Mouse (Mus musculus): ENCODE data around the gene Vangl2. TPM values are rescaled to one million over a fixed set of nuclear protein-coding genes. Genes with fewer than 3 reads are reported as not detected.

Vangl2 gene
- polyA plus RNA-seq, 2 experiments: 0.69 to 0.73 TPM

DNA sequence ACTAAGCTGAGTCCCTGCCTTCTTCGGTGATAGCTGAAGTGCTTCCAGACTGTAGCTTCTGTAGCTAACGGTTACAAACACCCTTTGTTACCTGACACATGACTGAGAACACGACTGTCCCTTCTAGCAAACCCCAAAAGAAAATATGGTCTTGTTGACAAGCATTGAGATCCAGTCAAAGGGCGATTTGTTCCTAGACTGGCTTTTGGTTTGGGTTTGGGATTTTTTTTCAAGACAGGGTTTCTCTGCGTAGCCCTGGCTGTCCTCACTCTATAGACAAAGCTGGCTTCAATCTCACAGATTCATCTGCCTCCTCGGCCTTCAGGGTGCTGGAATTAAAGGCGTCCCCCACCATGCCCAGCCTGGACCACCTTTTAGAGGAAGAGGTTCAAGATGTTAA lies 31.5 kb downstream of the Vangl2 start:
- ATAC-seq (ENCODE audit: insufficient read depth) (no peak), DNase-seq (ENCODE audit: low read depth in 3 of 3, low spot score in 3 of 3) (no peak)
- Histone ChIP-seq H3K9ac (replicated peaks) (no peak overlapping the region), H3K36me3 (replicated peaks; ENCODE audit: control insufficient read depth, insufficient read depth, low read depth) (no peaks in the 10 kb centered on the region), H3K27me3 (ENCODE audit: control insufficient read depth, insufficient read depth, low read length) (no peaks in the 10 kb centered on the region), H3K9me3 (ENCODE audit: control insufficient read depth, low read length) (no peaks in the 10 kb centered on the region), H3K4me2 (ENCODE audit: low read depth) (no peak overlapping the region), H3K4me1 (replicated peaks; ENCODE audit: control insufficient read depth in 2 of 2, insufficient read depth in 2 of 2, low read length in 1 of 2) (peaks cover 0 to 5% of the 10 kb centered on the region in 2 experiments; a peak in 2 of 4 replicates), H3K27ac (no peak overlapping the region), H3K4me3 (ENCODE audit: insufficient read depth in 1 of 2, low read depth in 2 of 2, low read length in 2 of 2) (no peak overlapping the region)
- TF ChIP-seq EP300 (IDR thresholded peaks at IDR 0.05; ENCODE audit: low read depth) (no peak), CTCF (IDR thresholded peaks at IDR 0.05; ENCODE audit: low read depth) (no peak)
- whole genome bisulfite sequencing (ENCODE audit: insufficient replicate concordance): 60% methylated on average over 7 of the region's 7 CpGs

DNA sequence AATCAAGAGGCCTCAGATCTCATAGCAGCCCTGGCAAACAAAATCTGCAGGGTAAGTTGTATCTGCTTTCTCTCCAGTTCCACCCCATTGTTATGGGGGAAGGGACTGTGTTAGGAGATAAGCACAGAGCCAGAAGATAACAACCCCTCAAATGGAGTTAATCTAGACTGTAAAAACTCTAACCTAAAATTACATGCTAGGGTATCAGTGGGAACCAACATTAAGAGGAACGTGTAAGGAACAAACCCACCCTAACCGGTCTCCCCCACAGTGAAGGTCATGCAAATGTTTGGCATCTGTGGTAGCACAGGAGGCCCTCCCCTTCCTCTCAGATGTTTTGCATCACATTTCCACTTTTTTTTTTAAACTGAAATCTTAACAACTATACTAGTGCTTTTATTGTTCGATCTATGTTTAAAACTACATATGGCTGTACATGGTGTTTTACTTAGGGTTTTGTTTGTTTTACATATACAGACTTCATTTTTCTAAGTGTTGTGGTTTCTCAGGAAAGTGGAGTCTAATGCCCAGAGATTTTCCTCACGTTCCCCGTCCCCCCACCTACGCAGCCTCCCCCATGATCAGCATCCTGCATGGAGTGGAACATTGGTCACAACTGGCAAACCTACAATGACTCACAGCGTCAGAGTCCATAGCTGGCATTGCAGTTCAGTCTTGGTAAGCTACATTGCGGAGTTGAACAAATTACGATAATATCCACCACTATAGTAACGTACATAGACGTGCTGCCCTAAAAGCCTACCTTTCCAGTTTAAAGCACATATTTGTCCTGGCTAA lies 33.1 kb downstream of the Vangl2 start:
- DNase-seq (ENCODE audit: low read depth in 3 of 3, low spot score in 3 of 3) (no peak), ATAC-seq (ENCODE audit: insufficient read depth) (peak; percentile 28; the same call in 1 of the 2 replicates)
- WGBS (ENCODE audit: insufficient replicate concordance): 60% methylated on average over 11 of the region's 11 CpGs
- no peak overlapping the region for H3K4me2 ChIP-seq (ENCODE audit: low read depth)
- no peak overlapping the region for H3K4me3 ChIP-seq (ENCODE audit: insufficient read depth in 1 of 2, low read depth in 2 of 2, low read length in 2 of 2)
- H3K4me1 ChIP-seq (replicated peaks; ENCODE audit: control insufficient read depth in 2 of 2, insufficient read depth in 2 of 2, low read length in 1 of 2): peaks cover 0 to 5% of the 10 kb centered on the region in 2 experiments; a peak in 2 of 4 replicates
- no peaks in the 10 kb centered on the region for H3K27me3 ChIP-seq (ENCODE audit: control insufficient read depth, insufficient read depth, low read length)
- no peak overlapping the region for H3K27ac ChIP-seq
- TF ChIP-seq CTCF (IDR thresholded peaks at IDR 0.05; ENCODE audit: low read depth): no peak
- no peak for TF ChIP-seq EP300 (IDR thresholded peaks at IDR 0.05; ENCODE audit: low read depth)
- no peaks in the 10 kb centered on the region for H3K36me3 ChIP-seq (replicated peaks; ENCODE audit: control insufficient read depth, insufficient read depth, low read depth)
- H3K9me3 ChIP-seq (ENCODE audit: control insufficient read depth, low read length): no peaks in the 10 kb centered on the region
- H3K9ac ChIP-seq (replicated peaks): no peak overlapping the region

DNA sequence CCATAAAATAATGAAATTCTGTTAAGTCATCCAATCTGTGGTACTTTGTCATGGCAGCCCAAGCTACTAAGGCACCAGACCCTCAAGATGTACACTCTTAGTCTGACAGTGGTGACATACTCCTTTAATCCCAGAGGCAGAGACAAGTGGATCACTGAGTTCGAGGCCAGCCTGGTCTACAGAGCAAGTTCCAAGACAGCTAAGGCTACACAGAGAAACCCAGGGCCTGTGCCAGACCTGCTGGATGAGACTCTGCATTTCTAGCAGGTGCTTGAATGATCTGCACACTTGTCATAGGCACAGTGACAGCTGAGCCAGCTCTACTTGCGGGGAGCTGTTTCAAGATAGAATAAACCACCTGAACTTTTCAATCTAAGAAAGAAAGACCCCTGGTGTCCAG lies 33.7 kb downstream of the Vangl2 start:
- DNase-seq (ENCODE audit: low read depth in 3 of 3, low spot score in 3 of 3) (no peak), ATAC-seq (ENCODE audit: insufficient read depth) (no peak)
- TF ChIP-seq EP300 (IDR thresholded peaks at IDR 0.05; ENCODE audit: low read depth) (no peak), CTCF (IDR thresholded peaks at IDR 0.05; ENCODE audit: low read depth) (no peak)
- no peak overlapping the region for H3K9ac ChIP-seq (replicated peaks)
- H3K9me3 ChIP-seq (ENCODE audit: control insufficient read depth, low read length): no peaks in the 10 kb centered on the region
- no peak overlapping the region for H3K4me3 ChIP-seq (ENCODE audit: insufficient read depth in 1 of 2, low read depth in 2 of 2, low read length in 2 of 2)
- peaks cover 0 to 5% of the 10 kb centered on the region in 2 experiments; a peak in 2 of 4 replicates for H3K4me1 ChIP-seq (replicated peaks; ENCODE audit: control insufficient read depth in 2 of 2, insufficient read depth in 2 of 2, low read length in 1 of 2)
- no peak overlapping the region for H3K27ac ChIP-seq
- H3K36me3 ChIP-seq (replicated peaks; ENCODE audit: control insufficient read depth, insufficient read depth, low read depth): no peaks in the 10 kb centered on the region
- 28% methylated on average over 2 of the region's 2 CpGs for WGBS (ENCODE audit: insufficient replicate concordance)
- H3K27me3 ChIP-seq (ENCODE audit: control insufficient read depth, insufficient read depth, low read length): no peaks in the 10 kb centered on the region
- no peak overlapping the region for H3K4me2 ChIP-seq (ENCODE audit: low read depth)

DNA sequence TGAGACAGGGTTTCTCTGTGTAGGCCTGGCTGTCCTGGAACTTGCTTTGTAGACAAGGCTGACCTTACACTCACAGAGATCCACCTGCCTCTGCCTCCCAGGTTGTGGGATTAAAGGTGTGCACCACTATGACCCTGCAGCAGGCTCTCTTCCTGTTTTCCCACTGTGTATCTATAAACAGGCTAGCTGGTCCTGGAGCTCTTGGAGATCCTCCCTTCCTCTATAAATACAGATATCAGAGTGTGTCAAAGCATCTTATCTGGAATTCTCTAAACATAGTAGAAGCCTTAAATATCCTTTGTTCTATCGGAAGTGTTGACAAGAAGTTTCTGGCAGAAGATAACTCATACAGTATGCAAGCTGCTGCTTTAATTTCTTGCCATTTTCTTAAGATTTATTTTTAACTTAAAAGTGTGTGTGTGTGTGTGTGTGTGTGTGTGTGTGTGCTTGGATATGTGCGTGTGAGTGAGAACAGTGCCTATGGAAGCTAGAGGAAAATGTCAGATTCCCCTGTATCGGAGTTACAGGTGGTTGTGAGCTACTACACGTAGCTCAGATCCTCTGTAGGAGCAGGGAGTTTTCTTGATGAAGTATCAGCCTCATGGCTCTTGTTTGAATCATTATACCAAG lies 35.2 kb downstream of the Vangl2 start:
- ATAC-seq (ENCODE audit: insufficient read depth) (no peak), DNase-seq (ENCODE audit: low read depth in 3 of 3, low spot score in 3 of 3) (no peak)
- Histone ChIP-seq H3K27ac (no peak overlapping the region), H3K9ac (replicated peaks) (no peak overlapping the region), H3K4me1 (replicated peaks; ENCODE audit: control insufficient read depth in 2 of 2, insufficient read depth in 2 of 2, low read length in 1 of 2) (peaks cover 0 to 5% of the 10 kb centered on the region in 2 experiments; a peak in 2 of 4 replicates), H3K9me3 (ENCODE audit: control insufficient read depth, low read length) (no peaks in the 10 kb centered on the region), H3K36me3 (replicated peaks; ENCODE audit: control insufficient read depth, insufficient read depth, low read depth) (no peaks in the 10 kb centered on the region), H3K4me2 (ENCODE audit: low read depth) (no peak overlapping the region), H3K4me3 (ENCODE audit: insufficient read depth in 1 of 2, low read depth in 2 of 2, low read length in 2 of 2) (no peak overlapping the region), H3K27me3 (ENCODE audit: control insufficient read depth, insufficient read depth, low read length) (no peaks in the 10 kb centered on the region)
- 46% methylated on average over 4 of the region's 4 CpGs for WGBS (ENCODE audit: insufficient replicate concordance)
- TF ChIP-seq EP300 (IDR thresholded peaks at IDR 0.05; ENCODE audit: low read depth) (no peak), CTCF (IDR thresholded peaks at IDR 0.05; ENCODE audit: low read depth) (no peak)

DNA sequence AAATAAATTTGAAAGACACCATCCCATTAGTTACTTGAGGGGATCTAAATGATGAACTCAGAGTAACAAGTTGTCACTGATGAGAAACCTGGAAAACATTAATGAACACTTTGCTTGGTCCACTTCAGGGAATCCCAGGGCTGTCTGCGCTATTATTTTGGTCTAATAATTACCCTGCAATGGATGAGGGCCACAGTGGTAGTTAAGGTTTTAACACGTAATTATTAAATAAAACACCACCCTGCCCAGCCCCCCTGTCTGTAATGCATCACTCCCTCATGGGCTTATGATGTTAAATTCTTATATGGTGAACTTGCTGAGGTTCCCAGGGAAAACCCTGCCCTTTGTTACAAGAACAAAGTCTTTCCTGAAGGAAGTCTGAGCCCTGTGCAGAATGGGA lies 36.4 kb downstream of the Vangl2 start:
- WGBS (ENCODE audit: insufficient replicate concordance): 72% methylated on average over 2 of the region's 2 CpGs
- ATAC-seq (ENCODE audit: insufficient read depth) (no peak), DNase-seq (ENCODE audit: low read depth in 3 of 3, low spot score in 3 of 3) (no peak)

More for the DNA sequence above, 36.4 kb downstream of the Vangl2 start:
- Histone ChIP-seq H3K4me1 (replicated peaks; ENCODE audit: control insufficient read depth in 2 of 2, insufficient read depth in 2 of 2, low read length in 1 of 2) (peaks cover 0 to 5% of the 10 kb centered on the region in 2 experiments; a peak in 2 of 4 replicates), H3K27ac (no peak overlapping the region), H3K4me3 (ENCODE audit: insufficient read depth in 1 of 2, low read depth in 2 of 2, low read length in 2 of 2) (no peak overlapping the region), H3K4me2 (ENCODE audit: low read depth) (no peak overlapping the region), H3K36me3 (replicated peaks; ENCODE audit: control insufficient read depth, insufficient read depth, low read depth) (no peaks in the 10 kb centered on the region), H3K9me3 (ENCODE audit: control insufficient read depth, low read length) (no peaks in the 10 kb centered on the region), H3K27me3 (ENCODE audit: control insufficient read depth, insufficient read depth, low read length) (no peaks in the 10 kb centered on the region), H3K9ac (replicated peaks) (no peak overlapping the region)
- TF ChIP-seq CTCF (IDR thresholded peaks at IDR 0.05; ENCODE audit: low read depth) (no peak), EP300 (IDR thresholded peaks at IDR 0.05; ENCODE audit: low read depth) (no peak)
